Mouse (Mus musculus) heart, postnatal 0 days (tissue): ENCODE data around the gene Gm32742.

Experiments
- CTCF ChIP-seq: IDR thresholded peaks from 2 replicates; pipeline ENCODE4 v1.5.1; 2016; ENCODE audit warnings: antibody characterized with exemption, control low read depth, low read depth
- EP300 ChIP-seq: IDR thresholded peaks from 2 replicates; pipeline ENCODE4 v1.6.1; 2016; ENCODE audit warnings: antibody characterized with exemption, low read depth

DNA sequence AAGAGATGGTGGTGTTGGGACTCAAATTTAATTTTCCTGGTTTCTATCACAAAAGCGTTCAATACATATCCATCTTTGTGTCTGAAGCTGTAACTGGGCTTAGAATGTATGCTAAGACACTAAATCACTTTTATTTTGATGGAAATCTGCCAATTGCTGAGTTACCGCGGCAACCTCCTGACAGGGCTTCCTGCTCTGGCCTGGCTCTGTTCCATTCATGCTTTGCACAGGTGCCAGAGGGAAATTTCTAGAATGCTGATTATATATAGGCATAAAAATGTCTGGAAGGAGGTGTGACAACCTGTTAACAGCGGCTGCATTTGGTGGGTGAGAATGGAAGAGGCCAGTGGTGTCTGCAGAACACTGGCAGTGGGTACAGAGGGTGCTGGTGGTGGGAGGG, 18.8 kb downstream of the Gm32742 start:
- TF ChIP-seq CTCF = no peak
- TF ChIP-seq EP300 = no peak
